Mouse (Mus musculus) C2C12 (cell line): ENCODE data around the gene Sorbs1.

Source experiments
- CTCF ChIP-seq: IDR thresholded peaks from one replicate; pipeline ENCODE4 v1.5.1; 2011; ENCODE audit not compliant: control insufficient read depth, insufficient read depth, insufficient read length
- MYOD1 ChIP-seq: IDR thresholded peaks from one replicate; pipeline ENCODE4 v1.6.1; 2011; ENCODE audit warnings: low read depth; ENCODE audit not compliant: control insufficient read depth, insufficient read length
- MYOG ChIP-seq: IDR thresholded peaks from one replicate; pipeline ENCODE4 v1.6.1; 2011; ENCODE audit not compliant: control insufficient read depth, insufficient read length; ENCODE audit errors: extremely low read depth
- USF1 ChIP-seq: IDR thresholded peaks from one replicate; pipeline ENCODE4 v1.6.1; 2011; ENCODE audit warnings: low read depth, mild to moderate bottlenecking, control low read depth, moderate library complexity

GRCm38 (mm10) chr19:40395321-40395695 lies 118.3 kb downstream of the Sorbs1 start:
- no peak for TF ChIP-seq MYOG
- TF ChIP-seq CTCF, result no peak
- no peak for TF ChIP-seq USF1
- no peak for TF ChIP-seq MYOD1
